Mouse (Mus musculus) embryo, embryonic 9.5 days (tissue): ENCODE measurements around the gene Olfr284.
A peak's percentile ranks its signal among the peaks of the same experiment; 100 is the strongest.

ENCODE experiments used
- DNase-seq: peaks from one replicate; pipeline ENCODE4 v3.0.0-alpha.2; 2017; ENCODE audit errors: extremely low spot score

Olfr284 gene

DNA sequence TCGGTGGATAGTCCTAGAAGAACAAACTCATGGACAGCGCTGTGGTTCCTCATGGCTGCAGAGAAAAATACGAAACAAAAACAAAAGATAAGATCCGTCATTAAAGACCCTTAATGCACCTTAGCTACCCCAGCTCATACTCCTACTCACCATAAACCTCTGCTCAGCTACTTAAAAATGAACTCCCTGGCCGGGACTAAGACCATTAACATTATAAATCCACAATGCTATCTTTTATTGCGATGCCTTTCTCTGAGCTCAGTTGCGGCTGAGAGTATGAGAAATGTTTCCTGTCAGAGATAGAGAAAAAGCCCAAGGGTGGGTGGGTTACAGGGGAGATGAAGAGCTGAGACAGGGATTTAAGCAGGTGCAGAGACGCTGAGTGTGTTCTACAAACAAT is at the start of gene Olfr284:
TSS of gene Olfr284 (minus strand) at position 101 of the 400 bp plus-strand sequence.
- no peak for DNase-seq

DNA sequence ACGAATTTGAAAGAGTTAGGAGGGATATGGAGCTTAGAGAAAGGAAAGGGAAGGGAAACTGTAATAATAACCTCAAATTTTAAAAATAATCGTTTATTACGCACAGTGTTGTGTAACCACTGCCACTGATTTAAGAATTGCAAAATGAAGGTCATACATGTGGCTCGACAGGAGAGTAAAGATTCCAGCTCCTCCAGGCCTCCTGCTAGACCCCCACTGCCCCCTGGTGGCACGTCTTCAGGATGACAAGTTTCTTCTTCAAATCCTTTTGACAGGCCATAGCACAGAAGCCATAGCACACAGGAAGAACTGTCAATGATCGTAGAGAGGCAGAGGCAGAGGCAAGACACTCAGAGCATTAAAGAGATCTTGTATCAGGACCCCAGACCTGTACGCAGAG is 49.0 kb upstream of the Olfr284 start:
- DNase-seq: peak; percentile 69

DNA sequence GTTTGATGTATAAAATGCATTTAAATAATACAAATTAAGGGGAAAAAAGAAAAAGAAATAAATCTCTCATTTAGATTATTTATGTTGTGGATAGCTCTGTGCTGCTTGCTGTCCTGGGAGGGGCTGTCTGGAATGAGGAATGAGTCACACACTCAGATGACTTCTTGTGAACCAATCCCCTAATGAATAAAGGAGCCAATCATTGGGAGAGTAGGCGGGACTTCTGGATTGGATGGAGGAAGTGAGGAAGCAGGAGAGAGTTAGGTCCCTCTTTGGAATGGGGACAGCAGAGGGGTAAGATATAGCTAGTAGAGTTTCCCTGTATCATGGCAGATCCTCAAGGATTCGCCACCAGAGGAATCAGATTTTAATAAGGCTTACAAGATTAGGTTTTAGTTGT is 46.8 kb upstream of the Olfr284 start:
- DNase-seq: no peak

DNA sequence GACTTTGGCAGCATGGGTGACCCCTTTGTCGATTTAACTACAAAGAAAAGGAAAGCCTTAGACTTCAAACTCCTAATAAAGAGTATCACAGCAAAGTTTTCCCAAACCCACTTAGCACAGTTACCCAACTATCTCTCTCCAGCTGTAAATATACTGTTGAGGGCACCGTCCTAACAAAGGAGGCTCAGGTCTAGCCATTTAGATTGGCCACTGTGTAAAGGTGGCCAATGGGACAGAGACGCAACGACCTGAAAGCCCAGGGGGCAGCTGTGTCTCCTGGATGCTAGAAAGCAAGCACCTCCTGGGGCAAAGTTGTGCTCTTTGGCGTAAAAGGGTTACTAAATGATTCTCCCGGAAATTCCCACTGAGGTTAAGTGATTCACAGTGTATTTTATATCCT is 40.1 kb upstream of the Olfr284 start, which contains the start of gene Olfr283:
TSS of gene Olfr283 (minus strand) at position 101 of the 400 bp plus-strand sequence.
- no peak for DNase-seq

DNA sequence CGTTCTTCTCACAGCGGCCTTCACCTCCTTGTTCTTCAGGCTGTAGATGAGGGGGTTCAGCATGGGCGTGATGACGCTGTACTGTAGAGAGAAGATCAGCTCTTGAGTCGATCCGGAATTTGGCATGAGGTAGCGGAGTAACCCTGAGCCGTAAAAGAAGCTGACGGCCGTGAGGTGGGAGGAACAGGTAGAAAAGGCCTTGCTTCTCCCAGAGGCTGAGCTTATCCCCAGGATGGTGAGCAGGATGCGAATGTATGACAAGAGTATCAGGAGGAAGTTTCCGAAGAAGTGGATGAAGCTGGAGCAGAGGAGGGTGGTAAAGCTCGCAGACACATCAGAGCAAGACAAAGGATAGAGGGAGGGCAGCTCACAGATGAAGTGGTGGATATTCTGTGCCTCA is 37.4 kb upstream of the Olfr284 start:
- no peak for DNase-seq

DNA sequence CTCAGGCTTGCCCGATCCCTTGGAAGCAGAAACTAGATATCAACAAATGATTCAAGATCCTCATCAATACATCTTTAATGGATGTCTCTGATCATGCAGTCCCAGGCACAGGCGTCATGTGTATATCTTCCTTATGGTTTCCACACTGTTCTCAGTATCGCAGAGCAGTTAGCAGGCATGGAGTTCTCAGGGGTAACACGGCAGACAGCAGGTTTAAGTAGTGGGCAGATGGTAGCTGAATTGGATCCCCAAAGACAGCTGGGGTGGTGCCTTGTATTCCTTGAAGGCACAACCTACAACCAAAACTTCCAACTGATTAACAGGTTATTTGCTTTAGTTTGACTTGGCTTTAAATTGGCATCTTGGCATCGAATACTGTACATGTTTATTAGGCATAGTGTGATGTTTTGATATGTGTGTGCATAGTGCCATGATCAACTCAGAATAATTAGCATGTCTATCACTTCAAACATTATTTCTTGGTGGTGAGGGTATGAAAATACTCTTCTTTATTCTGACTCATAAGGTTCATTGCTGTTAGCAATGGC is 23.5 kb downstream of the Olfr284 start, which contains the start of gene Olfr285:
TSS of gene Olfr285 (minus strand) at position 177 of the 548 bp plus-strand sequence.
- DNase-seq: no peak

DNA sequence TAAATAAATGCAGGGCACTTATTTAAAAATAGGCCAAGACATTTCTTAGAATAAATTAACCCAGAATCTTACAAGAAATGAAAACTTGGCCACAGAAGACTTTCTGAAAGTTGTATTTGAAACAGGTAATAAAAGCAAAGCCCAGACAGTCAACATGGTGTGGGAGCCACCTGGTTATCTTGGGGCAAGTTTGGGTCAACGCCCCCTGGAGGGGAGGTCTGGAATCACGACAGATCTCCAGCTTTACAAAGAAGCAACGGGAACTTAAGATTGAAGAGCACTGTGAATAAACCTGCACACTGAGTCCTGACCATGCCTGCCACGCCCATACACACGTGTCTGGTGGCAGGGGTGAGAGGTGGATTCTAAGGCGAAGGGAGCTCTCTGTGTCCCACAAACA is 25.1 kb downstream of the Olfr284 start:
- DNase-seq: no peak

DNA sequence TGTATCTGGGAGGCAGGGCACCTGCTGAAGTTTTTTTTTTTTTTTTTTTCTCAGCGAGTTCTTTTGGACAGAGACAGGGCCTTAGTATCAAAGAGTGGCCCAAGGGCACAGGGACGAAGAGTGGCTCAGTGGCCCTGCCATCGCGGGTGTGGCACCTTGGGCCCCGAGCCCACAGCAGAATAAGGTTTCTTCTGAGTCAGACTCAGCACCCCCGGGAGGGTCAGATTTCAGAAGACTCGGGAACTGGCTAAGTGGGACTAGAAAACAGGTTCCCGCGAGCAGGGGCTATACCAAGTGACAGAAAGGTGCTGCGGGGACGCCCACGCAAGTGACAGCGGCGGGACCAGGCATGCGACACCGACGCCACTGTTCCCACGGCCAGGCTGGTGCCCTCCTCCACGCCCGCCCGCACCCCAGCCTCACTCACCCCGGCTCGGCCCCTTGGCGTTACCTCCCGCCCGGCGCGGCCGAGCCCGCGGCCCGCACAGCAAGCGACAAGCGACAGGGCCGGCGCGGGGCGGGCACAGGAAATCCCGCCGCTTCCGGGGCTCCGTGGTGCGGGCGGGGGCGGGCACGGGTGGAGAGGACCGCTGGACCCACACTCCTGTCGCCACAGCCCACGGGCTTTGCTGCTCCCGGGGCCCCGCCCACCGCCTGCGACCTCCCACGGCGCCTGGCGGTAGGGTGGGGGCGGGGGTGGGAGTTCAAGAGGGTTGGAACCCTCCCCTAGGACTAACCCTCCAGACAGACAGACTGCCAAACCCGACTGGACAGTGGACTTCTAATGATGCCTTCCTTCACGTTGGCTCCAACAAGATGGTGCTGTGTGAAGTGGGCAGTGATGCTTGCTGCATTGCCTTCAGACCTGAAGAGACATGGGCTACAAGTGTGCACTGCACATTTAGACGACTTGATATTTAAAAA is 44.9 kb downstream of the Olfr284 start, which contains the start of gene Zfp641:
TSS of gene Zfp641 (minus strand) at position 534 of the 924 bp plus-strand sequence.
- peak; percentile 21 for DNase-seq

DNA sequence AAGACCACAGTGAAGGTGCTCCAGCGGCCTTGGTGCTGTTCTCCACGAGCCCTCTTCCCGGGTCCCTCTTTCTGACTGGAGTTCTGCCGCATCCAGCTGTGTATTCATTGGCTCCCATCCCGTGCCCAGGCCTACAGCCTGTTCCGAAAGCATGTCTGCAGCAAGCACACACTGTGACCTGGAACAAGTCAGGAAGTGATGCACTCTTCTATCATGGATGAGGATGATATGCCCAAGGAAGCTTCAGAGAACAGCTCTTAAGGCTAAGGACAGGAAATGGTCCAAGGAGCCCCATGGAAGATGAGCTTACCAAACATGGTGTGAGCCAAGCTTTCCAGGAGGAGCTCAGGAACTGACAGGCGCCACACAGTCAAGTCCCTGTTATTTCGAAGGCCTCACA is 47.1 kb downstream of the Olfr284 start:
- DNase-seq: no peak
